Mouse (Mus musculus) hindbrain, embryonic 13.5 days (tissue): ENCODE measurements around the gene Tmem185b. TPM values are rescaled to one million over a fixed set of nuclear protein-coding genes. Genes with fewer than 3 reads are reported as not detected.

Source experiments
- ATAC-seq: fragments of 200-750 bp; cut with Nextera tagmentation; 2 replicates; pipeline ENCODE4 v1.8.0; 2017; ENCODE audit warnings: moderate TSS enrichment; ENCODE audit not compliant: low FRiP score
- H3K27ac ChIP-seq: fragments of 300-500 bp; sonication (generic); 2 replicates; pipeline ENCODE4 v1.5.1; 2015; ENCODE audit warnings: inconsistent platforms, mild to moderate bottlenecking, moderate library complexity
- H3K27me3 ChIP-seq: fragments of 300-500 bp; sonication (generic); 2 replicates; pipeline ENCODE4 v1.6.1; 2015; ENCODE audit warnings: mild to moderate bottlenecking, inconsistent platforms
- H3K36me3 ChIP-seq: fragments of 300-500 bp; sonication (generic); 2 replicates; pipeline ENCODE4 v1.6.1; 2015; ENCODE audit warnings: mild to moderate bottlenecking, inconsistent platforms
- H3K4me1 ChIP-seq: fragments of 300-500 bp; sonication (generic); replicated peaks from 2 replicates; pipeline ENCODE4 v1.6.1; 2015; ENCODE audit warnings: inconsistent platforms
- H3K4me2 ChIP-seq: fragments of 300-500 bp; sonication (generic); 2 replicates; pipeline ENCODE4 v1.6.1; 2015; ENCODE audit warnings: inconsistent platforms, mild to moderate bottlenecking, moderate library complexity
- H3K4me3 ChIP-seq: fragments of 300-500 bp; sonication (generic); 2 replicates; pipeline ENCODE4 v1.5.1; 2015; ENCODE audit warnings: mild to moderate bottlenecking, inconsistent platforms
- H3K9ac ChIP-seq: fragments of 300-500 bp; sonication (generic); 2 replicates; pipeline ENCODE4 v1.6.1; 2015; ENCODE audit warnings: mild to moderate bottlenecking, inconsistent platforms
- H3K9me3 ChIP-seq: fragments of 300-500 bp; sonication (generic); 2 replicates; pipeline ENCODE4 v1.6.1; 2016; ENCODE audit warnings: inconsistent platforms
- WGBS: fragments of 180-500 bp; shearing (Covaris S2); methylation state at CpG from one replicate; pipeline ENCODE4 v1.1.7; 2015; 5-methylcytosine and 5-hydroxymethylcytosine counted together
- polyA plus RNA-seq: library from polyadenylated mRNA; unstranded; fragments of >200 nt; fragmentation: Nextera tagmentation; extraction: Ambion mirVana; gene quantifications from 2 replicates; pipeline ENCODE4 v1.2.1, GENCODE M21; 2015

Gene Tmem185b
- 19.5 and 20.5 TPM in 2 replicates for polyA plus RNA-seq

DNA sequence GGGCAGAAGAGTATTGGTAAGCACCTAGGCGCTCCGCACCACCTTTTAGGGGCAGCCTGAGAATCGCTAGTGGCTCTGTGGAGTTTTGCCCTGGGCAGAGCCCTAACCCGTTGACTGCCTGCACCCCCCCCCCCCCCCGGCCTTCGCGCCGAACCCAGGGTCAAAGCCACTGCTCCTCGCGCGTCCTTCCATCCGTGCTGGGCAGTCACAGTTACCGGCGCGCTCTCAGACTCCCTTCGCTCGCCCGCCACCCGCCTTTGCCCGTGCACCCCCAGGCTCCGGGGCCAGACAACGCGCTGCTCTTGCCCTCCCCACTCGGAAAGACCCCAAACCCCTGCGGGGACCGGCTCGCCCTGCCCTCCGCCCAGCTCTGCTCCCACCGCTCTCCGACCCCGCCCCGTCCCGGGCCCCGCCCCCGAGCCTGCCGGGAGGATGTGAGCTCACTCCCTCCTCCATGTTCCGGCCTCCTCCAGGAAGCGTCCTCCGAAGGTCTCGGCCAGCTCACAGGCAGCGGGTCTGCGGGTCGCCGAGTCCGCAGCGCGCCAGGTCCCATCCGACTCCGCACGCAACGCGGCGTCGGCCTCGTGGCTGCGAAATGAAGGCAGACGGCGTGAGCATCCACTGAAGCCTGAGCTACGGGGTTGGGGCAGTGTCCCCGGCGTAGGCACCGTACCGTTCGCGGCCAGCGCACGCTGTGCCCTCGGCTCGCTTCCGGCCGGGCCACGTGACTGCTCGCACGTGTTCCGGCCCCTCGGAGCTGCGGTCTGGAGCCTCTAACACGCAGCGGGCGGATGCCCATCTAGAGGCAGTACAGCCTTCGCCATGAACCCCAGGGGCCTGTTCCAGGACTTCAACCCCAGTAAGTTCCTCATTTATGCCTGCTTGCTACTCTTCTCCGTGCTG is at the start of gene Tmem185b:
Gene Tmem185b (plus strand): TSS at position 472 of the 903 bp plus-strand sequence.
- Histone ChIP-seq H3K27me3 (no peaks in the 10 kb centered on the region), H3K9me3 (peaks cover 8% of the 10 kb centered on the region; the same call in 1 of the 2 replicates), H3K4me3 (peak within 1 kb of the TSS; percentile 68), H3K27ac (peak within 1 kb of the TSS; percentile 87), H3K9ac (peak within 1 kb of the TSS; percentile 86), H3K4me2 (peak within 1 kb of the TSS; percentile 83), H3K4me1 (peaks cover 25% of the 10 kb centered on the region), H3K36me3 (peaks cover 32% of the 10 kb centered on the region)
- 2% methylated on average over 77 of the region's 82 CpGs for WGBS
- ATAC-seq: peak; percentile 97

DNA sequence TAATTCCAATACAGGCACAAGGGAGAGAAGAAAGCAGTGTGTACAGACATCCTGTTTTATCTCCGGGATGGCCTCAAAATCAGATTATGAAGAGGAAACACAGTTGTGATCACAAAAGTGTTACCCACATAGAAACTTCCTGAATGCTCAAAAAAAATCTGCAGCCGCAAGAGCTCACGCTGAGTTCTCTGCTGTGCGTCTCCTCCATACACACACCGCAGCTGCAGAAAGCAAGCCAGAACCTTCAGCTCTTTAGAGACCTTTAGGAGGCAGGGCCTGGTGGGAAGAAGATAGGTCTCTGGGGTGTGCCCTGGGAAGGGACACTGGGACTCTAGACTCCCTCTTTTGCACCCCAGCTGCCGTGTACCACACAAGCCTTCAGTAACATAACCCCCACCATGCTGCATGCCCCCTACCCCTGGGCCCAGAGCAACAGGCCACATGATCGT is 49.0 kb upstream of the Tmem185b start:
- 80% methylated on average over 7 of the region's 7 CpGs for WGBS
- no peak for ATAC-seq
- no peaks in the 10 kb centered on the region for H3K9me3 ChIP-seq

DNA sequence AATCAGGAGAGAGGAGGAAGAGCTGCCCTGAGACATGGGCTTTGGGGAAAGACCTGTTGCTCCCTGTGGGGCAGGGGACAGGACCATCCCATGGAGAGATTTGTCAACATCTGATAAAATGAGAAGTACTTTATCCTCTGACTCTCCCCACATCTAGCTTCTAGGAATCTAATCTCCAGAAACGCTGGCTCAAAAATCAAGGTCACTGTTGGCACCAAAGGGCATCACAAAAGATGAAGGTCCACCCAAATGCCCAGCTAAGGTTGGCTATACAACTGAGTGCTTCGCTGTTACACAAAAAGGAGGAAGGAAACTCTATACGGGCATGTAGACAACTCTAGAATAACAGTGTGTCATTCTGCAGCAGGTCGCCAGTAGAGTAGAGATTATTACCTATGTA is 46.3 kb upstream of the Tmem185b start:
- Histone ChIP-seq H3K9ac (no peak overlapping the region), H3K9me3 (no peaks in the 10 kb centered on the region), H3K36me3 (peaks cover 14% of the 10 kb centered on the region), H3K4me2 (no peak overlapping the region), H3K4me3 (no peak overlapping the region), H3K4me1 (no peaks in the 10 kb centered on the region), H3K27me3 (no peaks in the 10 kb centered on the region), H3K27ac (no peak overlapping the region)
- no peak for ATAC-seq
- 89% methylated on average over 4 of the region's 4 CpGs for WGBS

More for the DNA sequence above, 49.0 kb upstream of the Tmem185b start:
- Histone ChIP-seq H3K4me2 (no peak overlapping the region), H3K36me3 (peaks cover 21% of the 10 kb centered on the region), H3K27me3 (no peaks in the 10 kb centered on the region), H3K4me3 (no peak overlapping the region), H3K9ac (no peak overlapping the region), H3K27ac (no peak overlapping the region), H3K4me1 (peaks cover 7% of the 10 kb centered on the region)

DNA sequence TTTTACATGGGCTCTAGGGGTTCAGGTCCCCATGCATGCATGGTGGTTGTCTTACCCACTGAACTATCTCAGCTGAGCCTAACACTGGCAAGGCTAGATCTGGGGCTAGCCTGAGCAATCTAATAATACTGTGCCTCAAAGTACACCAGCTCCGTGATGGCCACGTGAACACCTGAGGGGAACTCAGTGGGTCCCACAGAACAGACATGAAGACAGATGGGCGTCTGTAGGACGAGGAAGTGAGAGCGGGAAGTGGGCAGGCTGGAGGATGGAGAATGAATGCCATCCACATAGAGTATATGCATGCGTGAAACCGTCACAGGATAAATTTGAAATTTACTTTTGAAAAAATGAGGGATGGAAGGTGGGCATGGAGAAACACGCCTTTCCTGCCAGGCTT is 45.3 kb upstream of the Tmem185b start:
- ATAC-seq: no peak
- whole genome bisulfite sequencing: 95% methylated on average over 8 of the region's 8 CpGs
- no peak overlapping the region for H3K4me2 ChIP-seq
- no peak overlapping the region for H3K9ac ChIP-seq
- peaks cover 8% of the 10 kb centered on the region for H3K36me3 ChIP-seq
- H3K4me1 ChIP-seq: no peaks in the 10 kb centered on the region
- no peaks in the 10 kb centered on the region for H3K9me3 ChIP-seq
- H3K4me3 ChIP-seq: no peak overlapping the region
- H3K27me3 ChIP-seq: no peaks in the 10 kb centered on the region
- H3K27ac ChIP-seq: no peak overlapping the region

DNA sequence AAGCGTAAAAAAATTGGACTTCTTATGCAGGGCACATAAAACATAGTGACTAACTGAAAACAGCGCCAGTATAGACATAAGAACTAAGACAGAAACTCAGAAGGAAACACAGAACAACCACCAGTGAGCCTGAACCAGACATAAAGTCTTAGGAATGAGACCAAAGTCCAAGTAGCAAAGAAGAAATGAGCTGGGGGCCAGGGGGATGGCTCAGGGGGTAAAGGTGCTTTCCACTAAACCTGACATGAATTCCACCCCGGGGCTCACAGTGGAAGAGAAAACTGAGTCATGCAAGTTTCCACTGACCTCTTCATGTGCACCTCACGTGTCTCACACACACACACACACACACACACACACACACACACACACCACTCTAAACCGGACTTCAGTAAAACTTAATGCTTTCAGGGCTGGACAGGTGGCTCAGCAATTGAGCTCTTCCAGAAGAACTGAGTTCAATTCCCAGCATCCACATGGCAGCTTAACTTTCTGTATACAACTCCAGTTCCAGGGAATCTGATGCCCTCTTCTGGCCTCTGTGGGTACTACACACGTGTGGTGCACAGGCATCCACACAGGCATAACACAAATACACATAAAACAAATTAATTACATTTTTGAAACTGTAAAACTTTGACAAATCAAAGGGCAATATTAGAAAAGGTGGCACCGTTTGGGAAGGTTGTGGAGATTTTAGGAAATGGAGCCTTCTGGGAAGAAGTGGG is 44.6 kb upstream of the Tmem185b start:
- H3K27me3 ChIP-seq: no peaks in the 10 kb centered on the region
- 97% methylated on average over 7 of the region's 7 CpGs for WGBS
- H3K27ac ChIP-seq: no peak overlapping the region
- H3K36me3 ChIP-seq: peaks cover 8% of the 10 kb centered on the region
- no peak for ATAC-seq
- no peak overlapping the region for H3K4me2 ChIP-seq
- no peak overlapping the region for H3K4me3 ChIP-seq
- no peak overlapping the region for H3K9ac ChIP-seq
- no peaks in the 10 kb centered on the region for H3K4me1 ChIP-seq
- H3K9me3 ChIP-seq: no peaks in the 10 kb centered on the region

DNA sequence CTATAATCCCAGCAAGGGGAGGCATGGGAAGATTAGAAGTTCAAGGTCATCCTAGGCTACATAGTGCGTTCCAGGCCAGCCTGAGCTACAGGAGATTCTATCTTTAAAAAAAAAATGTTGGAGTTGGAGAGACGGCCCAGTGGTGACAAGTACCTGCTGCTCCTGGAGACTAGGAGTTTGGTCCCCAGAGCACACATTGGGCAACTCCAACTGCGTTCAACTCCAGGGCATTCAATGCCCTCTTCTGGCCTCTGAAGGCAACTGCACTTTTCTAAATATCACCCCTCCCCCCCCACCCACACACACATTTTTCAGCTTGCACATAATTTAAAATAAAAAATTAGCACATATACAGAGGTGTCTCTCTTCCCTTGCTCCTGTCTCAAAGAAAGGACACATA is 43.1 kb upstream of the Tmem185b start:
- no peak overlapping the region for H3K27ac ChIP-seq
- no peak overlapping the region for H3K4me3 ChIP-seq
- H3K4me1 ChIP-seq: peaks cover 14% of the 10 kb centered on the region
- no peaks in the 10 kb centered on the region for H3K9me3 ChIP-seq
- ATAC-seq: no peak
- H3K4me2 ChIP-seq: no peak overlapping the region
- WGBS: 68% methylated on average over 3 of the region's 3 CpGs
- no peaks in the 10 kb centered on the region for H3K27me3 ChIP-seq
- peaks cover 8% of the 10 kb centered on the region for H3K36me3 ChIP-seq
- H3K9ac ChIP-seq: no peak overlapping the region

DNA sequence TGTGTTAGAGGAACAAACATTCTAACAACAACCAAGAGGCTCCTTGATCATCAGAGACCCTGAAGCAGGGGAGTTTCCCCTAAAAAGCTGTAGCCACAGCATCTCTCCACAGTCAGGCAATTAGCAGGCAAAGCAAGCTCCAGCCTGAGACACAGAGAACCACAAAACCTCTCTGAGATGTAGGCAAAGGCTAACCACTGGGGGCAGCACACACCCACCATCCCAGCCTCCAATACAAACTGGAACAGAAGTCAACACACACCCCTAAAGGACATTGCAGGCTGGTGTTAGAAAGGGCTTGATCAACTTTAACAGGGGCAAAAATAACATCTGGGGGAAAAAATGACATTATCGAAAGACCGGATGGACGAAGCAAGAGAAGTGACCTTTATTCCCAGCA is 41.5 kb upstream of the Tmem185b start:
- 62% methylated on average over 3 of the region's 3 CpGs for WGBS
- H3K27ac ChIP-seq: no peak overlapping the region

DNA sequence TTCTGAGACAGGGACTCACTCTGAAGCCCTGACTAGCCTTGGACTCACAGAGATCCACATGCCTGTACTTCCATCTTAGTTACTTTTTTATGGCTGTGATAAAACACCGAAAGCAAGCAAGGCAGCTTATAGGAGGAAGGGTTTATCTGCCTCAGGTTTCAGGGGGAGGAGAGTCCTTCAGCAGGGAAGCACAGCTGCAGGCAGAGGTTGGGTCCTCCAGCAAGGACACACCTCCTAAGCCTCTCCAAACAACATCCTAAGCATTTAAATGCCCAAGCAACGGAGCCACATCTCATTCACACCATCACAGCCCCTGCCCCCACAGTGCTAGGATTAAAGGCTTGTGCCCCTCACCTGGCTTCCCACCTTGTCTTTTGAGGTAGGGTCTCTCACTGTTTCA is 40.1 kb upstream of the Tmem185b start:
- Histone ChIP-seq H3K27ac (no peak overlapping the region), H3K4me3 (no peak overlapping the region), H3K9ac (no peak overlapping the region), H3K27me3 (no peaks in the 10 kb centered on the region), H3K4me1 (peaks cover 17% of the 10 kb centered on the region), H3K4me2 (no peak overlapping the region), H3K36me3 (peaks cover 8% of the 10 kb centered on the region), H3K9me3 (no peaks in the 10 kb centered on the region)
- ATAC-seq: no peak
- 16% methylated on average over 2 of the region's 2 CpGs for WGBS

More for the DNA sequence above, 41.5 kb upstream of the Tmem185b start:
- Histone ChIP-seq H3K4me2 (no peak overlapping the region), H3K27me3 (no peaks in the 10 kb centered on the region), H3K4me3 (no peak overlapping the region), H3K36me3 (peaks cover 8% of the 10 kb centered on the region), H3K9ac (no peak overlapping the region), H3K4me1 (peaks cover 17% of the 10 kb centered on the region), H3K9me3 (no peaks in the 10 kb centered on the region)
- ATAC-seq: no peak

DNA sequence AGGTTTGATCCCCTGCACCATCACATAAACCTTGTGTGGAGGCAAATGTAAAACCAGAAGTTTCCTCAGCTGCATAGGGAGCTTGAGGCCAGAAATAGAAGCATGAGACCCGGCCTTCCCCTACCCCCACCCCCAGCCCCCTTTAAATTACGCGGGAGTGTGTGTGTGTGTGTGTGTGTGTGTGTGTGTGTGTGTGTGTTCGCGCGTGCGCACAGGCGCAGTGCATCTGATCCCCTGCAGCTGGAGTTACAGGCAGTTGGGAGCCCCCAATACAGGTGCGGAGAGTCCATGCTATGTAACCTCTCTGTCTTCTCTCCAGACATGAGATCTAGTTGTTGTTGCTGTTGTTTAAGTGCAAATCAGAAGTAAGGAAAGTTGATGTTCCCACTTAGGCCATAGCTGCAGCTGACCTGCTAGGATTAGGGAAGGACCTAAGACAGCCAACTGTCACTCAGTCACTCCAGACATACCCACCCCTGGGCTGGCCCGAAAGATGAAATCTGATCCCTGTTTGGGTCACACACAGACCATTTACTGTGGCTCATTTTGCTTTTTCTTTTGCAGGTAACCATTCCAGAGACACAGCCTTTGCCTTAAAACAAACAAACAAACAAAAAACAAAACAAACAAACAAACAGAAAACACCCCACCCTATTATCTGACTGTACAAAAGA is 37.9 kb upstream of the Tmem185b start:
- H3K27me3 ChIP-seq: no peaks in the 10 kb centered on the region
- H3K4me2 ChIP-seq: no peak overlapping the region
- no peak for ATAC-seq
- no peaks in the 10 kb centered on the region for H3K36me3 ChIP-seq
- 65% methylated on average over 10 of the region's 10 CpGs for WGBS
- H3K9ac ChIP-seq: no peak overlapping the region
- H3K4me1 ChIP-seq: peaks cover 22% of the 10 kb centered on the region
- H3K4me3 ChIP-seq: no peak overlapping the region
- H3K27ac ChIP-seq: no peak overlapping the region
- H3K9me3 ChIP-seq: no peaks in the 10 kb centered on the region

DNA sequence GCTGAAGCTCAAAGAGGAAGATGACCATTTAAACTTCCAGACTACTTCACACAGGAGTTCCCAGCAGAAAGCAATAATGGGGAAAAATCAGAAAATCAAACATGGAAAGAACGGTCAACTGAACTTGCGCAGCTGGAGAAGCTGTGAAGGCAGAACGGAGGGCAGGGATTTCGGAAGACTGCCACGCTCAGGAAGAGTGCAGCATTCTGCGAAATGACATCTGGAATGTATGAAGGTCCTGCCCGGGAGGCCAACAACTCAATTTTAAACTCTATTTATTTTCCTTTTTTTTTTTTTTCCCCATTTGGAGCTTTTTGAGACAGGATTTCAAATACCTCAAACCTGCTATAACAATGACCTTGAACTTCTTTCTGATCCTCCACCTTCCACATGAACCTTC is 35.2 kb upstream of the Tmem185b start:
- Histone ChIP-seq H3K4me3 (no peak overlapping the region), H3K9ac (no peak overlapping the region), H3K36me3 (no peaks in the 10 kb centered on the region), H3K9me3 (no peaks in the 10 kb centered on the region), H3K4me2 (no peak overlapping the region), H3K4me1 (peaks cover 22% of the 10 kb centered on the region), H3K27ac (no peak overlapping the region), H3K27me3 (no peaks in the 10 kb centered on the region)
- WGBS: 76% methylated on average over 7 of the region's 7 CpGs
- ATAC-seq: no peak

DNA sequence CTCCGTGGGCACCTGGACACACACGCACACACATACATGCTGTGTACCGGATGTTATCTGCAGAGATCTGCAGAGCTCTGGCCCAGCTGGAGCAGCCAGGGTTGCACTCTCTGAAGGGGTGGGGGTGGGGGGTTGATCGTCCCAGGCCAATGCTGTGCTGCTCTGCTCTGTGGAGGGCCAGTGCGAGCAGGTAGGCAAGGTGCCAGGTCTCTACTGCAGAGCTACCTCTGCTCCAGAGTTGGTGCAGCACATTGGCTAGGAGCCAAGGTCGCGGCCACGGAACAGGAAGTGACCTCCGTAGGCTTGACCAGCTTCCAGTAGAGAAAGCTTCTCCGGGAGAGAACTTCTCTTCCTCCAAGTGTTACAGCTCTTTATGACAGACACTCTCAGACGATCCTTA is 33.9 kb upstream of the Tmem185b start:
- Histone ChIP-seq H3K4me1 (peaks cover 23% of the 10 kb centered on the region), H3K27ac (peak overlapping the region; percentile 40; the same call in 1 of the 2 replicates), H3K4me2 (no peak overlapping the region), H3K4me3 (no peak overlapping the region), H3K9ac (no peak overlapping the region), H3K9me3 (no peaks in the 10 kb centered on the region), H3K27me3 (no peaks in the 10 kb centered on the region), H3K36me3 (no peaks in the 10 kb centered on the region)
- WGBS: 65% methylated on average over 11 of the region's 11 CpGs
- no peak for ATAC-seq

DNA sequence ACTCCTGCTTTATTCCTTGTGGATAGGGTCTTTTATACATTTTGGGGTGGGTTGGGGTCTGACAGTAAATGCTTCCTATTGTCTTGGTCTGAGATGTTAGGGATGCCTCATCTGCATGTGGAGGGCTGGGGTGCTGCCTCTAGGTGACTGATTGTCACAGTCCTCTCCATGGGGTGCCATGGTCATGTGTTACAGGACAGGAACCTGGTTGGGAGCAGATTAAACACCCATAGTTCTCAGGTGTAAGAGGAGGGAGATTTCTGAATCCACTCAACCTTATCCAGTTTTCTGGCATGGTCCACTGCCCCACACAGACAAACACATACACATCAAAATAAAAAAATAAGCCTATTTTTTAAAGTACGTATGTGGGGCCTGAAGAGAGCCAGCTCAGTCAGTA is 33.5 kb upstream of the Tmem185b start:
- Histone ChIP-seq H3K9ac (no peak overlapping the region), H3K27ac (peak overlapping the region; percentile 40; the same call in 1 of the 2 replicates), H3K4me3 (no peak overlapping the region), H3K9me3 (no peaks in the 10 kb centered on the region), H3K27me3 (no peaks in the 10 kb centered on the region), H3K4me1 (peaks cover 22% of the 10 kb centered on the region), H3K4me2 (no peak overlapping the region), H3K36me3 (no peaks in the 10 kb centered on the region)
- 71% methylated on average over 1 of the region's 1 CpGs for WGBS
- ATAC-seq: no peak
